Mouse (Mus musculus) fibroblast of lung, adult 2 months (primary cell): ENCODE measurements around the gene Scd4.
"Not testable (repeated sequence)": the region's sequence is repeated elsewhere in the genome, so short reads cannot be mapped to it uniquely, and the experiment has no call there.

Source experiments
- DNase-seq: peaks from one replicate; pipeline ENCODE4 v3.0.0-alpha.2; 2011; ENCODE audit warnings: low read depth

Scd4 gene

GRCm38 (mm10) chr19:44316752-44317315 is 16.1 kb upstream of the Scd4 start:
- DNase-seq = no peak

DNA sequence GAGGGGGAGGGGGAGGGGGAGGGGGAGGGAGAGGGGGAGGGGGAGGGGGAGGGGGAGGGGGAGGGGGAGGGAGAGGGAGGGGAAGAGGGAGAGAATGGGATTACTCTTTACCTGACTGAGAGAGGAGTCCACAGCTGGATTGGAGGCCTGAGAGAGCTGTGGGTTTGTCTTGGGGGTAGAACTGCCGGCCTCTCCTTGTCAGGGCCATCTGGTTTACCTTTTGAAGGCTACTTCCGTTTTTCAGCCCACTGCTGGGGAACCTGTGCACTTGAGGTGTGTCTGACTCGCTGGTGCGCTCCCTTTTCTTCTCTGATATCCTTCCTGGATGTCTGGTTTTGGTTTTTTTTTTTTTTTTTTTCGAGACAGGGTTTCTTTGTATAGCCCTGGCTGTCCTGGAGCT is 15.5 kb upstream of the Scd4 start:
- DNase-seq = no peak

- DNase-seq = no peak
Measured at GRCm38 (mm10) chr19:44318545-44318944, 14.3 kb upstream of the Scd4 start.

DNA sequence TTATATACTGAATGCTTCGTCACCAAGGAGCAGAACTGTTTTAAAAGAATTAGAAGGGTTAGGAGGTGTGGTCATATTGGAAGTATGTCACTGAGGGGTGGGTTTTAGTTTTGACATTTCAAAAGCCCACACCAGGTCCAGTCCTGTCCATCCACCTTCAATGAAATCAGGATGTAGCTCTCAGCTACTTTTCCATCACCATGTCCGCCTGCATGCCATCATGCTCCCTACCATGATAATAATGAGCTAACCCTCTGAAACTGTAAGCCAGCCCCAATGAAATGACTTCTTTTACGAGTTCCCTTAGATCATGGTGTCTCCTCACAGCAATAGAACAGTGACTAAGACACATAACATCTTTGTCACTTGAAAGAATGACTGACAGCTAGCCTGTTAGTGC is 12.6 kb upstream of the Scd4 start:
- DNase-seq = no peak

- no peak for DNase-seq
Measured at GRCm38 (mm10) chr19:44321201-44321600, 11.7 kb upstream of the Scd4 start.

GRCm38 (mm10) chr19:44321631-44322030 is 11.3 kb upstream of the Scd4 start:
- no peak for DNase-seq

GRCm38 (mm10) chr19:44329566-44329965 is 3.3 kb upstream of the Scd4 start:
- no peak for DNase-seq

GRCm38 (mm10) chr19:44331128-44331527 is 1.8 kb upstream of the Scd4 start:
- not testable (repeated sequence) for DNase-seq

- DNase-seq = peak; percentile 36
Measured at GRCm38 (mm10) chr19:44331911-44332310, 981 bp upstream of the Scd4 start.

- DNase-seq = no peak
Measured at GRCm38 (mm10) chr19:44332326-44332725, 566 bp upstream of the Scd4 start.

DNA sequence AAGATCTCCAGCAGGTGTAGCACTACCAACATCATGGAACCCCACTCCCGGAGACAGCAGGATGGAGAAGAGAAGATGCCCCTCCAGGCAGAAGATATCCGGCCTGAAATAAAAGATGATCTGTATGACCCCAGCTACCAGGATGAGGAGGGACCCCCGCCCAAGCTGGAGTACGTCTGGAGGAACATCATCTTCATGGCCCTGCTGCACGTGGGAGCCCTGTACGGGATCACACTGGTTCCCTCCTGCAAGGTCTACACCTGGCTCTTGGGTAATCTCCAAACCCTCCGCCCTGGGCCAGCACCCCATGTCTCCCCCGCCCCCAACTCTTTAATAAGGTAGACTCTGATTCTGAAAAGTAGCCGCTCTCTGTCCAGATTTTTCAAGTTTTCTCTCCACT is 1.1 kb downstream of the Scd4 start:
- no peak for DNase-seq

- no peak for DNase-seq
Measured at GRCm38 (mm10) chr19:44335876-44336662, 3.2 kb downstream of the Scd4 start.

GRCm38 (mm10) chr19:44349689-44350088 is 16.8 kb downstream of the Scd4 start:
- no peak for DNase-seq

DNA sequence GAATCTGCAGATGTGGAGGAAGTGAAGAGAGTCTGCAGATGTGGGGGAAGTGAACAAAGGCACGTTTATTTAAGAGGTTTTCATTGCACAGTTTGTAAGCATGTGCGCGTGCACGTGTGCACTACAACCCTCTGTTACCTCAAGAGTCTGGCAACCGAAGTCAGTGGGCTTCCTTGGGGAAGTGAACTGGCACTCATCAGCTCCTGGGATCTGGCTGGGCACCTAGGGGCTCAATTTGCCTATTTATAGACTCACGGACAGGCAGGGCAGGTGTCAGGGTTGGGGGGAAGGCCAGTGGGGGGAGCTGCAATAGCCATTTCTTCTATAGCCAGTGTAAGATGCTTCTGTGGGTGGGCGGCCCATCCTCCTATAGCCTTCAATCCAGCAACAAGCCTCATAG is 18.9 kb downstream of the Scd4 start:
- no peak for DNase-seq

DNA sequence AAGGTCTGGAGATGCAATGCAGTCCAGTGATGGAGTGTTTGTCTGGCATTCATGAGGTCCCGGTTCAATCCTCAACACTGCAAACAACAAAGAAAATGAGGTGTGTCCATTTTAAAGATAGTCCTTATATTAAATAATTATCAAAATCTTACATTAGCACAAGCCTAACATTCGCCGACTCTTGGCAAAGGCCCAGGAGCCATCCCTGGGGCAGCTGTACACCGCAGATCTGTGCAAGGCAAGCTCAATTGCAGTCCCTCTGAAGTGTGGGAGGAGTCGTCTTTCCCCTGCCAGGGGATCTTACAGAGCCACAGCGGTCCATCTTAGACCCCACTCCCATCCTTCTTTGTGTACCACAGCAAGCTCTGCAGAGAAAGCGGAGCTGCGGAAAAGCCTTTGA is 25.8 kb downstream of the Scd4 start:
- no peak for DNase-seq

DNA sequence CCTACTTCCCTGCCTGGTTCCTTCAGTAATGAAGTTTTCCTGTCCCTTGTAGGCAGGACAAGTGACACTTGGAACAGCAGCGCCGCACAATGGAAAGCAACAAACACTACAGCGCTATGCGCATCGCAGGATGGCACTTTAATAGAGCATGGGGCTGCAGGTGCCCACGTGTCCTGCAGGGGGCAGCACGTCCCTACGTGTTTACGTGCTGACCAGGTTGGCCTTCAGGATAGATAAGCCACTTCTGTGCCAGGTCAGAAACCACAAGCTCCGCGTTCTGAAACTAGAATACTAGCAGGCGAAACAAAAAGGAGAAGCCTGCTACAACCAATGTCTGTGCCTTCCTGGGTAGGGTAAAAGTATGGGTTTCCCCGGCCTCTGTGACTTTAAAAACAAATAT is 30.6 kb downstream of the Scd4 start:
- DNase-seq = peak; percentile 40

- no peak for DNase-seq
Measured at GRCm38 (mm10) chr19:44364029-44364428, 31.1 kb downstream of the Scd4 start.

GRCm38 (mm10) chr19:44365733-44366132 is 32.8 kb downstream of the Scd4 start:
- DNase-seq = no peak

DNA sequence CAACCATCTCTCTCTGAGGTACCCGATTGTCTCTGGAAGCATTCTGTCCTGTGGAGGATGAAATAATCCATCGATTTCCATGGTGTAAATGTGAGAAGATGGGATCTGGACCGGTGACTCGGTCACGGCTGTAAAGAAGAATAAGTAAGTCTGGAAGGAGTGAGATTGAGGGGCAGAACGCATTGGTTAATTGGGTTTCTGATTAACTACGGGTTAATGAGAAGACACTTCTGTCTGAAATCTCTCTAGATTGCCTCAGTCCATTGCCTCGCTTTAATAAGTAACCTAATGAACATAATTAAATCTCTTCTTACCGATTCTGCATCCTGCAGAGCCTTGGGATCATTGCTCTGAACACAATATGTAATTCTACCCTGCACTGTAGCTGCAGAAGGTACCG is 34.2 kb downstream of the Scd4 start:
- not testable (repeated sequence) for DNase-seq

DNA sequence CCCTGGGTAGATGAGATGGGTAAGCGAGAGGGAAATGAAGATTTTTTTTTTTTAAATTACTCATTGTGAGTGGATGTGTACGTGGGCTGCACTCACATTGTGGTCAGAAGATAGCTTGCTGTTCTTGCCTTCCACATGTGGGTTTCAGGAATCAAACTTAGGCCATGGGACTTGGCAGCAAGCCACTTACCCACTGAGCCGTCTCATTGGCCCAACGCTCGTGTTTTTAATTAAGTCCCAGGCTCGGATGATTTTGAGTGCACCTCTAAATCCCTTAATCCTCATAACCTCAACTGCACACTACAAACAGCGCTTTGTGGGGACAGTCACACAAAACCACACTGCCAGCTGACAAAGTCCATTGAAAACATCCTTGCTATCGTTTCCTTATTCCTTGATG is 36.5 kb downstream of the Scd4 start:
- no peak for DNase-seq

GRCm38 (mm10) chr19:44370231-44370630 is 37.3 kb downstream of the Scd4 start:
- DNase-seq = no peak

DNA sequence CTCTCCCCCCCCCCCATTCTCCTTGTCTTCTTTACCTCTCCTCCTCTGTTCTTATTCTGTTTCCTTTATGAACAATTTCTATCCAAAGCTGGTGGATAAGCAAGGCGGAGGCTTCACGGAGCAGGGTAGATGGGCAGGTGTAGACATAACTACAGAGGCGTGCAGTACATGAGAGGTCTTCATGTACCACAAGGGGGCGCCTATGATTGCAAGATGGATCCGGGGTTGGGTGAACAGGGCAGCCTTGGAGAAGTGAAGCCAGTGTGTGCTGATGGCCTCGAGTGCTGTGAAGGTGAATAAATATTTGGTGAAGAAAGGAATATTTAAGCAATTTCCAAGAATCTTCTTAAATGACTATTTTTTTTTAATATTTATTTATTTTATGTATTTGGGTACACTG is 40.1 kb downstream of the Scd4 start:
- peak; percentile 24 for DNase-seq

GRCm38 (mm10) chr19:44376511-44376951 is 43.6 kb downstream of the Scd4 start:
- no peak for DNase-seq
